Mouse (Mus musculus) bone marrow, adult 2 months (tissue): Measurements from ENCODE around the gene Camta1. TPM values are rescaled to one million over a fixed set of nuclear protein-coding genes. Genes with fewer than 3 reads are reported as not detected.

ENCODE experiments used
- H3K27ac ChIP-seq: fragments of 200-500 bp; 2 replicates; pipeline ENCODE4 v1.5.1; 2012; ENCODE audit warnings: low read depth, mild to moderate bottlenecking, control low read depth, inconsistent platforms, low read length; ENCODE audit not compliant: control insufficient read depth, poor library complexity, insufficient read depth
- H3K4me1 ChIP-seq: fragments of 200-500 bp; 2 replicates; pipeline ENCODE4 v1.6.1; 2011; ENCODE audit warnings: low read length; ENCODE audit not compliant: control insufficient read depth, insufficient read depth
- H3K4me3 ChIP-seq: fragments of 200-500 bp; replicated peaks from 2 replicates; pipeline ENCODE3; 2011; ENCODE audit warnings: mild to moderate bottlenecking, low read depth, low read length, control low read depth; ENCODE audit not compliant: control insufficient read depth
- CTCF ChIP-seq: fragments of 200-500 bp; IDR thresholded peaks from 2 replicates; pipeline ENCODE4 v1.5.1; 2011; ENCODE audit warnings: low read length, control low read depth; ENCODE audit not compliant: control insufficient read depth, insufficient read depth
- POLR2A ChIP-seq: fragments of 200-500 bp; IDR thresholded peaks from 2 replicates; pipeline ENCODE4 v1.6.1; 2011; ENCODE audit warnings: low read depth, mild to moderate bottlenecking, control low read depth, low read length, borderline replicate concordance; ENCODE audit not compliant: control insufficient read depth
- WGBS: fragments of 180-500 bp; shearing (Covaris S2); methylation state at CpG from one replicate; pipeline ENCODE4 v1.1.7; 2018; 5-methylcytosine and 5-hydroxymethylcytosine counted together
- polyA plus RNA-seq: library from polyadenylated mRNA; stranded (reverse); fragments of >200 nt; gene quantifications from 2 replicates; pipeline ENCODE4 v1.2.4, GENCODE M21; 2011; ENCODE audit warnings: low replicate concordance; ENCODE audit not compliant: missing spikeins, insufficient read depth, insufficient read length

The Camta1 gene
- polyA plus RNA-seq, 1 experiment = 26.6 TPM

DNA sequence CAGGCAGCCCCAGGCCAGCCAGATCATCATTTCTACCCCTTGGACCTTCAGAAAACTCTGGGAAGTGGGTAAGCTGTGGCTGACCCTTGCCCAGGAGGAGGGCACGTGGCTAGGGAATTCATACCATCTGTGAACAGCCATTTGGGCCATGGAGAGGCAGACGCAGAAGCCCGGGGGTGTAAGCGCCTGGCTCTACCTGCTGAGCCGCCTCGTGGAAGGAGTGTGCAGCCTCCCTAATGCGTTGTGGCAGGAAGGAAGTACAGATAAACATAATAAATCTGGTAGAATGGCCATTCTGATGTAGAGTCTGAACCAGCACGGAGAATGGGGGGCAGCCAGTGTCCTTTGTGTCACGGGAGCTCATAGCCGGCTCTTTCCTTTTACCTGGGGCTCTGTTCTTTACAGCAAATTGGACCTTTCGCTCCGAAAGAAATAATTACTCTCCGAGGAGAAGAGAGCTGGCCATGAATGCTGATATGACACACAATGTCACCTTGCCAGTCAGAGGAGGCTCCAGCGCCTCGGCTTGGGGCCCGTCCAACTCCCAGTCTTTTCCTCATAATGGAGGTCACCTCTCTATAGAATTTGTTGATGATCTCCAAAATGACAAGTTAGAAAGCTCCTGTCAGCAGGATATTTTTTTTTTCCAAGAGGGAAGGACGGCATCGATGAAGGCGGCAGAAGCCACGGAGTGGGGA, 500.6 kb downstream of the Camta1 start:
- H3K27ac ChIP-seq = no peak overlapping the region
- no peak overlapping the region for H3K4me3 ChIP-seq
- 63% methylated on average over 20 of the region's 20 CpGs for WGBS

GRCm38 (mm10) chr4:151355505-151355904, 506.2 kb downstream of the Camta1 start:
- WGBS = 11% methylated on average over 12 of the region's 12 CpGs

More for the DNA sequence above, 500.6 kb downstream of the Camta1 start:
- no peaks in the 10 kb centered on the region for H3K4me1 ChIP-seq
- TF ChIP-seq CTCF (no peak), POLR2A (no peak)

GRCm38 (mm10) chr4:151352791-151353190, 508.9 kb downstream of the Camta1 start:
- Histone ChIP-seq H3K4me1 (no peaks in the 10 kb centered on the region), H3K27ac (no peak overlapping the region), H3K4me3 (no peak overlapping the region)
- TF ChIP-seq CTCF (no peak), POLR2A (no peak)
- 63% methylated on average over 2 of the region's 2 CpGs for WGBS

More at GRCm38 (mm10) chr4:151355505-151355904, 506.2 kb downstream of the Camta1 start:
- H3K4me3 ChIP-seq = no peak overlapping the region
- no peaks in the 10 kb centered on the region for H3K4me1 ChIP-seq
- TF ChIP-seq CTCF (no peak), POLR2A (no peak)
- no peak overlapping the region for H3K27ac ChIP-seq

DNA sequence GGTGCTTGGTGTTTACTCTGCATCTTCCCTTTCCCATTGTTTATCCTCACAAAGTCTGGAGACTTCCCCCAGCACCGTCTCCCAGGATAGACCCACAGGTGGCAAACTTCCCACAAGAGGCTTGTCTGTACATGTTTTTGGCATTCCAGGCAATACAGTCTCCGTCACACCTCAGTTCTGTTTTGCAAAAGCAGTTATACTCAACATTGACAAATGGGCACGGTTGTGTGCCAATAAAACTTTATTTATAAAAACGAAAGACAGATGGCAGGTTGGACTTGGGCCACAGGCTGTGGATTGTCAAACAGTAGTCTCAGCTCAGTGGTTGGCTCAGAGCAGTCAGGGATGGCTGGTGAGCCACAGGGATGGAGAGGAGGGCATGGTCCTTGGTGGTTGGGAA, 509.4 kb downstream of the Camta1 start:
- WGBS = 68% methylated on average over 4 of the region's 4 CpGs
- Histone ChIP-seq H3K4me3 (no peak overlapping the region), H3K4me1 (no peaks in the 10 kb centered on the region), H3K27ac (no peak overlapping the region)
- TF ChIP-seq POLR2A = no peak
- no peak for TF ChIP-seq CTCF

- Histone ChIP-seq H3K4me3 (no peak overlapping the region), H3K27ac (no peak overlapping the region), H3K4me1 (no peaks in the 10 kb centered on the region)
- no peak for TF ChIP-seq CTCF
- TF ChIP-seq POLR2A = no peak
- 61% methylated on average over 12 of the region's 12 CpGs for WGBS
Measured at GRCm38 (mm10) chr4:151351757-151352156, 509.9 kb downstream of the Camta1 start.

- Histone ChIP-seq H3K4me1 (no peaks in the 10 kb centered on the region), H3K4me3 (no peak overlapping the region), H3K27ac (no peak overlapping the region)
- TF ChIP-seq CTCF (no peak), POLR2A (no peak)
- 87% methylated on average over 6 of the region's 6 CpGs for WGBS
Measured at GRCm38 (mm10) chr4:151347620-151348019, 514.1 kb downstream of the Camta1 start.

GRCm38 (mm10) chr4:151346673-151347072, 515.0 kb downstream of the Camta1 start:
- WGBS = 84% methylated on average over 12 of the region's 12 CpGs
- TF ChIP-seq POLR2A (no peak), CTCF (no peak)
- Histone ChIP-seq H3K4me1 (no peaks in the 10 kb centered on the region), H3K27ac (no peak overlapping the region), H3K4me3 (no peak overlapping the region)

- TF ChIP-seq POLR2A (no peak), CTCF (no peak)
- WGBS = 89% methylated on average over 10 of the region's 10 CpGs
- Histone ChIP-seq H3K27ac (no peak overlapping the region), H3K4me3 (no peak overlapping the region), H3K4me1 (no peaks in the 10 kb centered on the region)
Measured at GRCm38 (mm10) chr4:151344811-151345210, 516.9 kb downstream of the Camta1 start.

- no peak overlapping the region for H3K27ac ChIP-seq
- TF ChIP-seq CTCF (no peak), POLR2A (no peak)
- 70% methylated on average over 7 of the region's 7 CpGs for WGBS
- H3K4me3 ChIP-seq = no peak overlapping the region
- H3K4me1 ChIP-seq = no peaks in the 10 kb centered on the region
Measured at GRCm38 (mm10) chr4:151339421-151339820, 522.3 kb downstream of the Camta1 start.
